Mouse (Mus musculus) bone marrow macrophage, adult 2 months (primary cell): ENCODE measurements at regions not wholly inside any gene's neighbourhood (a gene's known extent, or its start where the extent isn't known, plus 50 kb on each side); places are given as distances from the start of the nearest gene placed in this dataset.

Experiments used
- H3K27ac ChIP-seq: 2 replicates; pipeline ENCODE4 v1.5.1; 2012; ENCODE audit warnings: low read depth, low read length; ENCODE audit not compliant: insufficient read depth
- H3K4me1 ChIP-seq: 2 replicates; pipeline ENCODE4 v1.6.1; 2012; ENCODE audit warnings: low read length; ENCODE audit not compliant: control insufficient read depth, insufficient read depth
- H3K4me3 ChIP-seq: 2 replicates; pipeline ENCODE4 v1.5.1; 2012; ENCODE audit warnings: mild to moderate bottlenecking, low read length, moderate library complexity; ENCODE audit not compliant: insufficient read depth
- CTCF ChIP-seq: IDR thresholded peaks from 2 replicates; pipeline ENCODE4 v1.5.1; 2012; ENCODE audit warnings: low read depth, mild to moderate bottlenecking, low read length, moderate library complexity
- POLR2A ChIP-seq: IDR thresholded peaks from 2 replicates; pipeline ENCODE4 v1.6.1; 2012; ENCODE audit warnings: mild to moderate bottlenecking, low read depth, low read length, borderline replicate concordance

- Histone ChIP-seq H3K4me1 (peaks cover 9% of the 10 kb centered on the region), H3K4me3 (no peak overlapping the region), H3K27ac (no peak overlapping the region)
- no peak for TF ChIP-seq CTCF
- no peak for TF ChIP-seq POLR2A
These were observed 59.4 kb downstream of the 1700001O22Rik start for GRCm38 (mm10) chr2:30743976-30744620.

GRCm38 (mm10) chr2:30743265-30743846 lies 60.1 kb downstream of the 1700001O22Rik start:
- H3K4me1 ChIP-seq, result peaks cover 9% of the 10 kb centered on the region
- no peak overlapping the region for H3K27ac ChIP-seq
- H3K4me3 ChIP-seq, result no peak overlapping the region
- TF ChIP-seq POLR2A, result no peak
- TF ChIP-seq CTCF, result no peak

DNA sequence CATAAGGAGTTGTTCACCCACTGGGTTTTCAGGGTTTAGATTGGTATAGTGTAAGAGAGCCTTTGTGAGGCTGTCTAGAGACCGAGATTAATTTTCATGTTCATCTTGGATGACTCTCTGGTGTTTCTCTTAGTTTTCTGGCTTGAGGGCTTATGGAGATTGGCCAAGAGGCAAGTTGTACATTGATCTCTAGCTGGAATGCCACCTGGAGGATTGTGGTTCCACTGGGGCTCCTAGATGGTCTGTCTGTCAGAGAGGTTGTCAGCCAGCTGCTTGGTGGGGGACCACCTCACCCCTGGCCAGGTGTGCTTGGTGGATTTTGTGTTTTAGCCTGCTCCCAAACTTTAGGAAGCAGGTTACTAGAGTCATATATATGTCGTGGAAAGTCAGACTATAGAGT lies 62.0 kb downstream of the 1700001O22Rik start:
- Histone ChIP-seq H3K4me3 (no peak overlapping the region), H3K4me1 (peaks cover 9% of the 10 kb centered on the region), H3K27ac (no peak overlapping the region)
- TF ChIP-seq POLR2A (no peak), CTCF (no peak)

DNA sequence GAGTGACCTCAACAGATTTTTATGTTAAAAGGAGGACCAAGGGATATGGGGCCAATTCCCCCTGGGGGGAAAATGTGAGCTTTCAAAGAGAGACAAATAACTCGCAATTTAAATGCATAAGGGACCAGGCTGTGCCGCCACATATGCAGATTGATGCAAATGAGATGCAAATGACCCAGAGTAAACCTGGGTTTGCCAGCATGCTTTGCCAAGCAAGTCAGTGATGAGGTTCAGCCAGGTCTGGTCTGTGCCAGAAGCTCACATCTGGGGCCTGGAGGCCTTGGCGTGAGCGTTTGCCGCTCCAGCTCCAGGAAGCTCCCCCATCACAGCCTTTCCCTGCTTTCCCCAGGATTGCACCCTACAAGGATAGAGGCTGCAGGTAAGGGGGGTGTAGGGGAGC lies 65.7 kb downstream of the 1700001O22Rik start:
- H3K27ac ChIP-seq, result no peak overlapping the region
- TF ChIP-seq POLR2A, result no peak
- no peak for TF ChIP-seq CTCF
- H3K4me3 ChIP-seq, result no peak overlapping the region
- H3K4me1 ChIP-seq, result 0 out of 2 replicates have a peak, but pooled peaks cover 1% of the 10 kb centered on the region

- Histone ChIP-seq H3K27ac (no peak overlapping the region), H3K4me3 (no peak overlapping the region), H3K4me1 (no peaks in the 10 kb centered on the region)
- no peak for TF ChIP-seq POLR2A
- no peak for TF ChIP-seq CTCF
These were observed 66.8 kb downstream of the 1700001O22Rik start for GRCm38 (mm10) chr2:30736705-30737104.

DNA sequence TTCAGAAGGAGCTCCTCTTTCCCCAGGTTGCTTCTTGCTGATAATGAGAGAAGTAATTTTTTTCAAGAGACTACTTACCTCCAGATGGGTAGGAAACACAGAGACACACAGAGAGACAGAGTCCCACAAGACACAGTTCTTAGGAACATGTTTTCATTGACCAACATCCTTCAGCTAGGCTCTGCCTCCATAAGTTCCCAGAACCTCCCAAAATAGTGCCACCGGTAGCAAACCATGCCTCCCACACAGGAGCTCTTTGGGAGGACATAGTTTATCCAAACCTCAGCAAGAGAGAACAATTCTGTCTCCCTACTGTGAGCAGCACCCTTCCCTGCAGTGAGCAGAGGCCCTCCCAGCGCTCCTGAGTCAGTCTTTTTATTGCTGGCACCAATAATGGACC lies 67.2 kb downstream of the 1700001O22Rik start:
- H3K4me3 ChIP-seq, result no peak overlapping the region
- H3K27ac ChIP-seq, result no peak overlapping the region
- TF ChIP-seq CTCF, result no peak
- TF ChIP-seq POLR2A, result no peak
- H3K4me1 ChIP-seq, result no peaks in the 10 kb centered on the region

- TF ChIP-seq CTCF, result no peak
- no peak overlapping the region for H3K4me3 ChIP-seq
- H3K4me1 ChIP-seq, result peaks cover 6% of the 10 kb centered on the region
- H3K27ac ChIP-seq, result no peak overlapping the region
These were observed 69.6 kb downstream of the 1700001O22Rik start for GRCm38 (mm10) chr2:30733853-30734252.

GRCm38 (mm10) chr2:30731832-30732231 lies 71.6 kb downstream of the 1700001O22Rik start:
- no peak for TF ChIP-seq POLR2A
- TF ChIP-seq CTCF, result no peak
- H3K4me1 ChIP-seq, result peaks cover 6% of the 10 kb centered on the region
- H3K27ac ChIP-seq, result no peak overlapping the region
- no peak overlapping the region for H3K4me3 ChIP-seq

- no peak overlapping the region for H3K4me3 ChIP-seq
- no peak for TF ChIP-seq CTCF
- no peak for TF ChIP-seq POLR2A
These were observed 75.5 kb downstream of the 1700001O22Rik start for GRCm38 (mm10) chr2:30727948-30728347.

GRCm38 (mm10) chr2:30725601-30726489 lies 77.6 kb downstream of the 1700001O22Rik start:
- no peak overlapping the region for H3K27ac ChIP-seq
- TF ChIP-seq POLR2A (no peak), CTCF (no peak)
- peaks cover 22% of the 10 kb centered on the region for H3K4me1 ChIP-seq
- no peak overlapping the region for H3K4me3 ChIP-seq

More at GRCm38 (mm10) chr2:30727948-30728347, 75.5 kb downstream of the 1700001O22Rik start:
- peaks cover 16% of the 10 kb centered on the region for H3K4me1 ChIP-seq
- no peak overlapping the region for H3K27ac ChIP-seq
